Mouse (Mus musculus) forebrain, postnatal 0 days (tissue): Measurements from ENCODE around the gene Klk1b8. TPM values are rescaled to one million over a fixed set of nuclear protein-coding genes. Genes with fewer than 3 reads are reported as not detected.

ENCODE experiments used
- polyA plus RNA-seq: library from polyadenylated mRNA; unstranded; fragments of >200 nt; fragmentation: Nextera tagmentation; extraction: Ambion mirVana; gene quantifications from 2 replicates; pipeline ENCODE4 v1.2.1, GENCODE M21; 2015
- total RNA-seq: library from RNA; depleted of rRNA; stranded (reverse); fragments of >200 nt; gene quantifications from 2 replicates; pipeline ENCODE4 v1.2.3, GENCODE M21; 2014; rRNA removed

Klk1b8 gene
- total and polyA plus RNA-seq, 2 experiments from 2014 or later, result not detected

Other genes starting within 250 kb of the Klk1b8 start
- gene Klk13, start 238.1 kb upstream of the Klk1b8 start, total RNA-seq, result not detected in 2 replicates
- 0.11 TPM in 1 of 2 replicates, not detected in the other for gene Klk13, start 238.1 kb upstream of the Klk1b8 start, polyA plus RNA-seq
- gene Klk12, start 181.8 kb upstream of the Klk1b8 start, total RNA-seq, result not detected in 2 replicates
- not detected in 2 replicates for gene Klk12, start 181.8 kb upstream of the Klk1b8 start, polyA plus RNA-seq
- gene Klk11, start 176.1 kb upstream of the Klk1b8 start, total RNA-seq, result not detected in 2 replicates
- 0.15 TPM in 1 of 2 replicates, not detected in the other for gene Klk11, start 176.1 kb upstream of the Klk1b8 start, polyA plus RNA-seq
- gene Klk10, start 169.6 kb upstream of the Klk1b8 start, total RNA-seq, result 0.23 TPM in 1 of 2 replicates, not detected in the other
- 0.18 and 0.30 TPM in 2 replicates for gene Klk10, start 169.6 kb upstream of the Klk1b8 start, polyA plus RNA-seq
- gene Klk9, start 158.8 kb upstream of the Klk1b8 start, total RNA-seq, result not detected in 2 replicates
- gene Klk9, start 158.8 kb upstream of the Klk1b8 start, polyA plus RNA-seq, result not detected in 2 replicates
- 8.4 and 13.4 TPM in 2 replicates for gene Klk8, start 153.1 kb upstream of the Klk1b8 start, total RNA-seq
- 10.4 TPM in 2 replicates for gene Klk8, start 153.1 kb upstream of the Klk1b8 start, polyA plus RNA-seq
- not detected in 2 replicates for gene Klk7, start 139.4 kb upstream of the Klk1b8 start, total RNA-seq
- gene Klk7, start 139.4 kb upstream of the Klk1b8 start, polyA plus RNA-seq, result 0.08 and 0.18 TPM in 2 replicates
- not detected in 2 replicates for gene Klk6, start 126.2 kb upstream of the Klk1b8 start, total RNA-seq
- gene Klk6, start 126.2 kb upstream of the Klk1b8 start, polyA plus RNA-seq, result not detected in 2 replicates
- not detected in 2 replicates for gene Klk5, start 108.7 kb upstream of the Klk1b8 start, total RNA-seq
- not detected in 2 replicates for gene Klk5, start 108.7 kb upstream of the Klk1b8 start, polyA plus RNA-seq
- gene Klk4, start 69.5 kb upstream of the Klk1b8 start, total RNA-seq, result 0.71 TPM in 1 of 2 replicates, not detected in the other
- 1.1 and 1.3 TPM in 2 replicates for gene Klk4, start 69.5 kb upstream of the Klk1b8 start, polyA plus RNA-seq
- gene Klk15, start 16.9 kb upstream of the Klk1b8 start, total RNA-seq, result not detected in 2 replicates
- not detected in 2 replicates for gene Klk15, start 16.9 kb upstream of the Klk1b8 start, polyA plus RNA-seq
- not detected in 2 replicates for gene Klk1b1, start 16.1 kb downstream of the Klk1b8 start, total RNA-seq
- gene Klk1b1, start 16.1 kb downstream of the Klk1b8 start, polyA plus RNA-seq, result not detected in 2 replicates
- gene Klk1b9, start 25.4 kb downstream of the Klk1b8 start, total RNA-seq, result not detected in 2 replicates
- gene Klk1b9, start 25.4 kb downstream of the Klk1b8 start, polyA plus RNA-seq, result not detected in 2 replicates
- gene Klk1b11, start 45.2 kb downstream of the Klk1b8 start, total RNA-seq, result not detected in 2 replicates
- gene Klk1b11, start 45.2 kb downstream of the Klk1b8 start, polyA plus RNA-seq, result not detected in 2 replicates
- gene Klk1b26, start 61.5 kb downstream of the Klk1b8 start, total RNA-seq, result not detected in 2 replicates
- not detected in 2 replicates for gene Klk1b26, start 61.5 kb downstream of the Klk1b8 start, polyA plus RNA-seq
- not detected in 2 replicates for gene Klk1b27, start 101.6 kb downstream of the Klk1b8 start, total RNA-seq
- gene Klk1b27, start 101.6 kb downstream of the Klk1b8 start, polyA plus RNA-seq, result not detected in 2 replicates
- gene Klk1b21, start 151.7 kb downstream of the Klk1b8 start, total RNA-seq, result not detected in 2 replicates
- gene Klk1b21, start 151.7 kb downstream of the Klk1b8 start, polyA plus RNA-seq, result not detected in 2 replicates
- not detected in 2 replicates for gene Klk1b22, start 162.0 kb downstream of the Klk1b8 start, total RNA-seq
- gene Klk1b22, start 162.0 kb downstream of the Klk1b8 start, polyA plus RNA-seq, result not detected in 2 replicates
- not detected in 2 replicates for gene Klk1b16, start 186.1 kb downstream of the Klk1b8 start, total RNA-seq
- gene Klk1b16, start 186.1 kb downstream of the Klk1b8 start, polyA plus RNA-seq, result not detected in 2 replicates
- not detected in 2 replicates for gene Klk1b24, start 237.6 kb downstream of the Klk1b8 start, total RNA-seq
- gene Klk1b24, start 237.6 kb downstream of the Klk1b8 start, polyA plus RNA-seq, result not detected in 2 replicates
- not detected in 2 replicates for gene Klk1b3, start 247.5 kb downstream of the Klk1b8 start, total RNA-seq
- gene Klk1b3, start 247.5 kb downstream of the Klk1b8 start, polyA plus RNA-seq, result not detected in 2 replicates